Mouse (Mus musculus): ENCODE data around the gene Fgfr2.

- TF ChIP-seq CTCF (conservative IDR thresholded peaks at IDR 0.05; ENCODE audit: low read length) = no peak
- TF ChIP-seq NANOG (IDR thresholded peaks at IDR 0.05; ENCODE audit: borderline replicate concordance, low read length) = no peak
- TF ChIP-seq POU5F1 (IDR thresholded peaks at IDR 0.05; ENCODE audit: borderline replicate concordance, low read length) = no peak
Measured at GRCm38 (mm10) chr7:132842455-132842854, 280.7 kb downstream of the Fgfr2 start.

Measured in E14TG2a.4 (cell line).